ENCODE assay signal across 31 mouse cellular contexts in genomic region chr6:128973439-128973697, GRCm38 (mm10). TPM values are rescaled to one million over a fixed set of nuclear protein-coding genes. Genes with fewer than 3 reads are reported as not detected.
DNase-seq lines count a peak whose midpoint lies in the region; TF ChIP-seq lines count a peak whose summit lies in the region.
"Had no signal": no experiment of that assay in that cellular context is flagged by ENCODE, and none has a peak within 500 bp of the region (broad histone marks: within the 10 kb centered on the region; RNA-seq: fewer than 3 reads in every experiment).

No protein-coding gene starts in this region.

- WGBS in spleen, adult 2 months, result 88% methylated on average over 3 of the region's 3 CpGs

- peak overlapping the region; percentile 60 for H3K4me3 ChIP-seq in spleen, adult 2 months (ENCODE audit: extremely low read depth, insufficient read depth, insufficient read length)
- peak overlapping the region; percentile 28 for H3K4me3 ChIP-seq in megakaryocyte, embryonic 14.5 days (replicated peaks)
- H3K4me3 ChIP-seq: embryonic facial prominence, embryonic 10.5 days; embryonic facial prominence, embryonic 13.5 days; erythroblast, embryonic 14.5 days; forebrain, embryonic 12.5 days; forebrain, embryonic 15.5 days; hindbrain, embryonic 10.5 days; hindbrain, embryonic 13.5 days had no signal

- H3K4me1 ChIP-seq in spleen, adult 2 months (ENCODE audit: control insufficient read depth, insufficient read depth, insufficient read length), result peaks cover 11% of the 10 kb centered on the region; the same call in 1 of the 2 replicates
- peaks cover 3% of the 10 kb centered on the region; the same call in 1 of the 2 replicates for H3K4me1 ChIP-seq in megakaryocyte, embryonic 14.5 days
- H3K4me1 ChIP-seq: embryonic facial prominence, embryonic 10.5 days; embryonic facial prominence, embryonic 13.5 days; forebrain, embryonic 12.5 days; forebrain, embryonic 15.5 days; hindbrain, embryonic 10.5 days; hindbrain, embryonic 13.5 days had no signal

- intact Hi-C loops in heart, postnatal 36 days (cut with DNase I), result no loop called here

- peaks cover 16% of the 10 kb centered on the region for H3K36me3 ChIP-seq in spleen, adult 2 months (ENCODE audit: control insufficient read depth, insufficient read depth, low read length)
- H3K36me3 ChIP-seq in megakaryocyte, embryonic 14.5 days (replicated peaks; ENCODE audit: low read length), result no peaks in the 10 kb centered on the region
- peaks cover 16% of the 10 kb centered on the region for H3K36me3 ChIP-seq in splenic B cell, adult 2 months (ENCODE audit: control insufficient read depth, insufficient read depth, low read length, poor library complexity, severe bottlenecking)
- H3K36me3 ChIP-seq: embryonic facial prominence, embryonic 10.5 days; embryonic facial prominence, embryonic 13.5 days; forebrain, embryonic 12.5 days; forebrain, embryonic 15.5 days; G1E; hindbrain, embryonic 10.5 days; hindbrain, embryonic 13.5 days had no signal

- no peaks in the 10 kb centered on the region for H3K27me3 ChIP-seq in spleen, adult 2 months (ENCODE audit: control insufficient read depth, insufficient read depth, low read length)
- no peaks in the 10 kb centered on the region for H3K27me3 ChIP-seq in megakaryocyte, embryonic 14.5 days (replicated peaks)
- H3K27me3 ChIP-seq in splenic B cell, adult 2 months (ENCODE audit: control insufficient read depth, insufficient read depth, low read length, poor library complexity, severe bottlenecking), result no peaks in the 10 kb centered on the region
- H3K27me3 ChIP-seq: embryonic facial prominence, embryonic 13.5 days; forebrain, embryonic 12.5 days; forebrain, embryonic 15.5 days; hindbrain, embryonic 13.5 days; Patski had no signal

- TF ChIP-seq POLR2A in spleen, adult 2 months (IDR thresholded peaks at IDR 0.05; ENCODE audit: low read depth, low read length), result no peak

- DNase-seq in heart, adult 11 months, result peak; percentile 82
- DNase-seq in heart, postnatal 36 days, result no peak
- no peak for DNase-seq in spleen, adult 2 months (ENCODE audit: low read depth in 1 of 2, low spot score in 2 of 2)
- DNase-seq in spleen, postnatal 4 days (ENCODE audit: low spot score in 2 of 2), result no peak
- DNase-seq in splenic B cell, adult 2 months (ENCODE audit: low read depth, low spot score), result peak; percentile 11
- DNase-seq in layer of hippocampus, postnatal 36 days, result no peak
- no peak for DNase-seq in spleen, postnatal 14 days (ENCODE audit: low spot score in 2 of 2)
- DNase-seq: adrenal gland, postnatal 10 days; adrenal gland, postnatal 36 days; cerebellum, adult 11 months; cerebellum, adult 2 months; cerebellum, adult 9-11 months; cerebellum, postnatal 25 days; embryo, embryonic 11 days; gastrocnemius, postnatal 25 days had no signal

- peak overlapping the region; percentile 87 for H3K27ac ChIP-seq in spleen, adult 2 months (ENCODE audit: insufficient read depth, low read length)
- H3K27ac ChIP-seq: embryonic facial prominence, embryonic 10.5 days; embryonic facial prominence, embryonic 13.5 days; forebrain, embryonic 12.5 days; forebrain, embryonic 15.5 days; hindbrain, embryonic 10.5 days; hindbrain, embryonic 13.5 days had no signal

- no peaks in the 10 kb centered on the region for H3K9me3 ChIP-seq in megakaryocyte, embryonic 14.5 days
- H3K9me3 ChIP-seq: embryonic facial prominence, embryonic 10.5 days; embryonic facial prominence, embryonic 13.5 days; forebrain, embryonic 12.5 days; forebrain, embryonic 15.5 days; hindbrain, embryonic 10.5 days; hindbrain, embryonic 13.5 days had no signal

- TF ChIP-seq CTCF in spleen, adult 2 months (IDR thresholded peaks at IDR 0.05; ENCODE audit: extremely low read depth, insufficient read depth, insufficient read length, insufficient replicate concordance), result no peak

RNA-seq across cellular contexts. Expression of gene Clec2g, which starts 39.2 kb away (rescaled TPM):
- 1 to 10 TPM; 3.5 to 3.6 TPM for total RNA-seq in heart, postnatal 36 days (2021)
- polyA plus RNA-seq in spleen, adult 2 months (2012; rRNA removed), result 0.35 TPM in 1 of 2 replicates, not detected in the other
- not detected in 2 replicates for polyA plus RNA-seq in megakaryocyte, embryonic 14.5 days (2012; ENCODE audit: insufficient read depth, low replicate concordance)
- 1 to 10 TPM in 1 of 2 experiments, under 1 TPM in 1; 0.50 to 1.3 TPM for total RNA-seq in layer of hippocampus, postnatal 36 days (2021)
- total RNA-seq: common myeloid progenitor, adult 5-6 weeks had no signal
- polyA plus RNA-seq: cerebellum, adult 2 months; embryonic facial prominence, embryonic 10.5 days; erythroblast, embryonic 14.5 days; forebrain, embryonic 12.5 days; forebrain, embryonic 15.5 days; G1E; gonadal fat pad, adult 2 months; heart, embryonic 11.5 days; heart, embryonic 14.5 days; heart, postnatal 0 days; hindbrain, embryonic 10.5 days; hindbrain, embryonic 13.5 days; hindbrain, embryonic 16.5 days had no signal

Comparison
In these comparisons a context has a peak if more than half of its experiments do, and no peak if none do; other contexts are left out.
1. DNase-seq: peak in heart, adult 11 months (single experiment) and splenic B cell, adult 2 months (single experiment); none in heart, postnatal 36 days (0 of 2), spleen, adult 2 months (0 of 2), spleen, postnatal 4 days (0 of 2), layer of hippocampus, postnatal 36 days (0 of 2) and spleen, postnatal 14 days (0 of 2).